Mouse (Mus musculus): ENCODE measurements around the gene Radil. TPM values are rescaled to one million over a fixed set of nuclear protein-coding genes. Genes with fewer than 3 reads are reported as not detected.
A peak's percentile ranks its signal among the peaks of the same experiment; 100 is the strongest.

Radil gene
- polyA plus RNA-seq, 1 experiment: 0.57 TPM

- DNase-seq (ENCODE audit: low read depth, low spot score): no peak
- WGBS: 66% methylated on average over 3 of the region's 3 CpGs
These were observed 57.6 kb downstream of the Radil start for GRCm38 (mm10) chr5:142493307-142493706.

- DNase-seq (ENCODE audit: low read depth, low spot score): no peak
- WGBS: 57% methylated on average over 9 of the region's 9 CpGs
These were observed 60.8 kb downstream of the Radil start for GRCm38 (mm10) chr5:142489955-142490707.

GRCm38 (mm10) chr5:142486654-142487053, 64.2 kb downstream of the Radil start:
- 56% methylated on average over 9 of the region's 9 CpGs for WGBS
- no peak for DNase-seq (ENCODE audit: low read depth, low spot score)

- 87% methylated on average over 5 of the region's 5 CpGs for WGBS
- DNase-seq (ENCODE audit: low read depth, low spot score): no peak
These were observed 67.3 kb downstream of the Radil start for GRCm38 (mm10) chr5:142483581-142483980.

- WGBS: 53% methylated on average over 2 of the region's 2 CpGs
- no peak for DNase-seq (ENCODE audit: low read depth, low spot score)
These were observed 68.4 kb downstream of the Radil start for GRCm38 (mm10) chr5:142482512-142482911.

- DNase-seq (ENCODE audit: low read depth, low spot score): peak; percentile 29
These were observed 72.0 kb downstream of the Radil start for GRCm38 (mm10) chr5:142478829-142479435.

GRCm38 (mm10) chr5:142477866-142478615, 72.9 kb downstream of the Radil start:
- 83% methylated on average over 5 of the region's 5 CpGs for WGBS
- DNase-seq (ENCODE audit: low read depth, low spot score): no peak

More at GRCm38 (mm10) chr5:142478829-142479435, 72.0 kb downstream of the Radil start:
- 33% methylated on average over 17 of the region's 17 CpGs for WGBS

- 81% methylated on average over 12 of the region's 12 CpGs for WGBS
- DNase-seq (ENCODE audit: low read depth, low spot score): no peak
These were observed 73.6 kb downstream of the Radil start for GRCm38 (mm10) chr5:142477346-142477745.

- DNase-seq (ENCODE audit: low read depth, low spot score): no peak
- WGBS: 81% methylated on average over 7 of the region's 7 CpGs
These were observed 75.2 kb downstream of the Radil start for GRCm38 (mm10) chr5:142475669-142476068.

- no peak for DNase-seq (ENCODE audit: low read depth, low spot score)
- WGBS: 77% methylated on average over 10 of the region's 10 CpGs
These were observed 77.2 kb downstream of the Radil start for GRCm38 (mm10) chr5:142473696-142474095.

- DNase-seq (ENCODE audit: low read depth, low spot score): no peak
- WGBS: 82% methylated on average over 11 of the region's 11 CpGs
These were observed 81.1 kb downstream of the Radil start for GRCm38 (mm10) chr5:142469796-142470195.

- DNase-seq (ENCODE audit: low read depth, low spot score): no peak
- WGBS: 92% methylated on average over 13 of the region's 13 CpGs
These were observed 82.5 kb downstream of the Radil start for GRCm38 (mm10) chr5:142468375-142468774.

GRCm38 (mm10) chr5:142463461-142464454, 87.1 kb downstream of the Radil start, which contains the start of gene Ap5z1:
TSS of gene Ap5z1 (plus strand) at chr5:142463944.
- peak; percentile 86 for DNase-seq (ENCODE audit: low read depth, low spot score)

GRCm38 (mm10) chr5:142463011-142463410, 87.9 kb downstream of the Radil start:
- WGBS: 74% methylated on average over 6 of the region's 6 CpGs
- no peak for DNase-seq (ENCODE audit: low read depth, low spot score)

More at GRCm38 (mm10) chr5:142463461-142464454, 87.1 kb downstream of the Radil start, which contains the start of gene Ap5z1:
- 2% methylated on average over 60 of the region's 60 CpGs for WGBS

GRCm38 (mm10) chr5:142462641-142462948, 88.3 kb downstream of the Radil start:
- 92% methylated on average over 2 of the region's 2 CpGs for WGBS

GRCm38 (mm10) chr5:142461942-142462640, 88.8 kb downstream of the Radil start:
- 98% methylated on average over 7 of the region's 7 CpGs for WGBS
- DNase-seq (ENCODE audit: low read depth, low spot score): no peak

More at GRCm38 (mm10) chr5:142462641-142462948, 88.3 kb downstream of the Radil start:
- DNase-seq (ENCODE audit: low read depth, low spot score): no peak

GRCm38 (mm10) chr5:142459834-142460233, 91.1 kb downstream of the Radil start:
- WGBS: 74% methylated on average over 5 of the region's 5 CpGs
- no peak for DNase-seq (ENCODE audit: low read depth, low spot score)

- no peak for DNase-seq (ENCODE audit: low read depth, low spot score)
- WGBS: 76% methylated on average over 17 of the region's 17 CpGs
These were observed 91.9 kb downstream of the Radil start for GRCm38 (mm10) chr5:142458791-142459557.
